Mouse (Mus musculus): Measurements from ENCODE around the gene Faim2. TPM values are rescaled to one million over a fixed set of nuclear protein-coding genes. Genes with fewer than 3 reads are reported as not detected.

The Faim2 gene
- polyA plus RNA-seq, 1 experiment from 2014 or later, result 9.5 TPM

GRCm38 (mm10) chr15:99456963-99457605 is 70.9 kb downstream of the Faim2 start:
- Histone ChIP-seq H3K4me1 (replicated peaks) (peaks cover 49% of the 10 kb centered on the region), H3K27ac (peak overlapping the region; percentile 88), H3K9me3 (no peaks in the 10 kb centered on the region), H3K27me3 (no peaks in the 10 kb centered on the region), H3K4me3 (replicated peaks) (peak overlapping the region; percentile 88), H3K9ac (replicated peaks) (peak overlapping the region; percentile 78), H3K36me3 (peaks cover 3% of the 10 kb centered on the region; the same call in 1 of the 2 replicates), H3K4me2 (replicated peaks) (peak overlapping the region; percentile 82)
- WGBS, result 0% methylated on average over 33 of the region's 43 CpGs
- ATAC-seq, result peak; percentile 83

- peak; percentile 3; the same call in 1 of the 2 replicates for ATAC-seq
- Histone ChIP-seq H3K27ac (peak overlapping the region; percentile 88), H3K4me3 (replicated peaks) (peak overlapping the region; percentile 88), H3K4me2 (replicated peaks) (peak overlapping the region; percentile 82), H3K27me3 (no peaks in the 10 kb centered on the region), H3K9ac (replicated peaks) (peak overlapping the region; percentile 78), H3K36me3 (peaks cover 3% of the 10 kb centered on the region; the same call in 1 of the 2 replicates), H3K4me1 (replicated peaks) (peaks cover 49% of the 10 kb centered on the region), H3K9me3 (no peaks in the 10 kb centered on the region)
- 17% methylated on average over 7 of the region's 7 CpGs for WGBS
Measured at GRCm38 (mm10) chr15:99456338-99456962, 71.5 kb downstream of the Faim2 start.

- WGBS, result 88% methylated on average over 3 of the region's 3 CpGs
- Histone ChIP-seq H3K27ac (no peak overlapping the region), H3K4me3 (replicated peaks) (peak overlapping the region; percentile 88; the same call in 1 of the 2 replicates), H3K36me3 (peaks cover 3% of the 10 kb centered on the region; the same call in 1 of the 2 replicates), H3K4me2 (replicated peaks) (peak overlapping the region; percentile 82), H3K9ac (replicated peaks) (no peak overlapping the region; the same call in 1 of the 2 replicates), H3K9me3 (no peaks in the 10 kb centered on the region), H3K27me3 (no peaks in the 10 kb centered on the region), H3K4me1 (replicated peaks) (peaks cover 49% of the 10 kb centered on the region)
- ATAC-seq, result no peak
Measured at GRCm38 (mm10) chr15:99455415-99455814, 72.5 kb downstream of the Faim2 start.

- Histone ChIP-seq H3K9me3 (no peaks in the 10 kb centered on the region), H3K27ac (no peak overlapping the region), H3K4me1 (replicated peaks) (peaks cover 49% of the 10 kb centered on the region), H3K4me2 (replicated peaks) (peak overlapping the region; percentile 82; the same call in 1 of the 2 replicates), H3K4me3 (replicated peaks) (no peak overlapping the region), H3K27me3 (no peaks in the 10 kb centered on the region), H3K9ac (replicated peaks) (no peak overlapping the region), H3K36me3 (peaks cover 3% of the 10 kb centered on the region)
- WGBS, result 79% methylated on average over 7 of the region's 7 CpGs
- no peak for ATAC-seq
Measured at GRCm38 (mm10) chr15:99454585-99455279, 73.2 kb downstream of the Faim2 start.

- WGBS, result 81% methylated on average over 11 of the region's 11 CpGs
- H3K4me1 ChIP-seq (replicated peaks), result peaks cover 54% of the 10 kb centered on the region
Measured at GRCm38 (mm10) chr15:99453153-99453900, 74.6 kb downstream of the Faim2 start.

GRCm38 (mm10) chr15:99449751-99450280 is 78.1 kb downstream of the Faim2 start:
- Histone ChIP-seq H3K27me3 (no peaks in the 10 kb centered on the region), H3K27ac (no peak overlapping the region), H3K9me3 (no peaks in the 10 kb centered on the region), H3K9ac (replicated peaks) (peak overlapping the region; percentile 25; the same call in 1 of the 2 replicates), H3K36me3 (peaks cover 2% of the 10 kb centered on the region; the same call in 1 of the 2 replicates), H3K4me1 (replicated peaks) (peaks cover 38% of the 10 kb centered on the region), H3K4me2 (replicated peaks) (no peak overlapping the region), H3K4me3 (replicated peaks) (no peak overlapping the region)
- 87% methylated on average over 8 of the region's 8 CpGs for WGBS
- ATAC-seq, result no peak

More at GRCm38 (mm10) chr15:99453153-99453900, 74.6 kb downstream of the Faim2 start:
- Histone ChIP-seq H3K4me3 (replicated peaks) (no peak overlapping the region), H3K27me3 (no peaks in the 10 kb centered on the region), H3K9me3 (no peaks in the 10 kb centered on the region), H3K9ac (replicated peaks) (no peak overlapping the region), H3K36me3 (peaks cover 3% of the 10 kb centered on the region), H3K27ac (no peak overlapping the region; the same call in 1 of the 2 replicates), H3K4me2 (replicated peaks) (no peak overlapping the region)
- ATAC-seq, result no peak

- WGBS, result 85% methylated on average over 9 of the region's 9 CpGs
- Histone ChIP-seq H3K4me3 (replicated peaks) (no peak overlapping the region), H3K4me1 (replicated peaks) (peaks cover 34% of the 10 kb centered on the region), H3K36me3 (peaks cover 2% of the 10 kb centered on the region; the same call in 1 of the 2 replicates), H3K9me3 (no peaks in the 10 kb centered on the region), H3K4me2 (replicated peaks) (no peak overlapping the region), H3K27ac (no peak overlapping the region), H3K27me3 (no peaks in the 10 kb centered on the region), H3K9ac (replicated peaks) (peak overlapping the region; percentile 25; the same call in 1 of the 2 replicates)
- ATAC-seq, result 0 out of 2 replicates have a peak, but pooled peaks have one; percentile 30
Measured at GRCm38 (mm10) chr15:99449131-99449750, 78.7 kb downstream of the Faim2 start.

Other genes with a start within 250 kb of the Faim2 start
- gene Prpf40b, start 233.1 kb downstream of the Faim2 start, polyA plus RNA-seq (2015; fragmentation: Nextera tagmentation; extraction: Ambion mirVana), result 115 and 125 TPM in 2 replicates
- 0.35 TPM in 2 replicates for gene Fam186b, start 232.3 kb downstream of the Faim2 start, polyA plus RNA-seq (2015; fragmentation: Nextera tagmentation; extraction: Ambion mirVana)
- 8.5 and 8.7 TPM in 2 replicates for gene Fmnl3, start 157.7 kb downstream of the Faim2 start, polyA plus RNA-seq (2015; fragmentation: Nextera tagmentation; extraction: Ambion mirVana)
- 228 and 244 TPM in 2 replicates for gene Tmbim6, start 135.3 kb downstream of the Faim2 start, polyA plus RNA-seq (2015; fragmentation: Nextera tagmentation; extraction: Ambion mirVana)
- 12.2 and 15.6 TPM in 2 replicates for gene Nckap5l, start 70.4 kb downstream of the Faim2 start, polyA plus RNA-seq (2015; fragmentation: Nextera tagmentation; extraction: Ambion mirVana)
- gene Bcdin3d, start 53.4 kb downstream of the Faim2 start, polyA plus RNA-seq (2015; fragmentation: Nextera tagmentation; extraction: Ambion mirVana), result 26.5 and 26.9 TPM in 2 replicates
- not detected in 2 replicates for gene Aqp2, start 50.9 kb upstream of the Faim2 start, polyA plus RNA-seq (2015; fragmentation: Nextera tagmentation; extraction: Ambion mirVana)
- 0.79 and 1.1 TPM in 2 replicates for gene Aqp5, start 62.6 kb upstream of the Faim2 start, polyA plus RNA-seq (2015; fragmentation: Nextera tagmentation; extraction: Ambion mirVana)
- 0.71 and 0.99 TPM in 2 replicates for gene Aqp6, start 73.2 kb upstream of the Faim2 start, polyA plus RNA-seq (2015; fragmentation: Nextera tagmentation; extraction: Ambion mirVana)
- gene Racgap1, start 123.5 kb upstream of the Faim2 start, polyA plus RNA-seq (2015; fragmentation: Nextera tagmentation; extraction: Ambion mirVana), result 118 and 125 TPM in 2 replicates
- 48.0 and 54.5 TPM in 2 replicates for gene Asic1, start 142.2 kb upstream of the Faim2 start, polyA plus RNA-seq (2015; fragmentation: Nextera tagmentation; extraction: Ambion mirVana)
- 137 and 145 TPM in 2 replicates for gene Smarcd1, start 174.0 kb upstream of the Faim2 start, polyA plus RNA-seq (2015; fragmentation: Nextera tagmentation; extraction: Ambion mirVana)
- not detected in 2 replicates for gene Gm17349, start 177.3 kb upstream of the Faim2 start, polyA plus RNA-seq (2015; fragmentation: Nextera tagmentation; extraction: Ambion mirVana)
- 1.3 and 1.6 TPM in 2 replicates for gene Gpd1, start 189.3 kb upstream of the Faim2 start, polyA plus RNA-seq (2015; fragmentation: Nextera tagmentation; extraction: Ambion mirVana)
- gene Cox14, start 197.5 kb upstream of the Faim2 start, polyA plus RNA-seq (2015; fragmentation: Nextera tagmentation; extraction: Ambion mirVana), result 167 and 177 TPM in 2 replicates
- gene Cers5, start 244.7 kb upstream of the Faim2 start, polyA plus RNA-seq (2015; fragmentation: Nextera tagmentation; extraction: Ambion mirVana), result 58.4 and 61.1 TPM in 2 replicates